Mouse (Mus musculus): Measurements from ENCODE around the gene Svep1.

DNA sequence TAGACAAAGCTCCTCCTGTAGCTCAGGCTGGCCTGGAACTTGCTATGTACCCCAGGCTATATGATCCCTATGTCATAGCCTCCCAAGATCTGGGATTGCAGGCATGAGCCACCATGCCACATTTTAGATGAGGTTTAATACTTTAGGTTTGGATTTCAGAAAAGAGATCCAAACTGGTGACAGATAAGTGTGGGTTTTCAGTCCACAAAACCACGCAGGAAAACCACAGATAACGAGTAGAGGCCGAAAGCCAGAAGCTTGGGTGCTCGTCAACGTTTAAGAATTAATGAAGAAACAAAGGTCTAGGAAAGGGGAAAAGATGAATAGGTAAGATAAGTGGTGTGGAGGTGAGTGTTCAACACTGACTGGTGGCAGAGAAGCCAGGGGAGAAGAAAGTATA, 79.6 kb downstream of the Svep1 start:
- TF ChIP-seq POLR2A (IDR thresholded peaks at IDR 0.05; ENCODE audit: extremely low read depth, insufficient read depth, low read length) = no peak
- no peak for TF ChIP-seq CTCF (IDR thresholded peaks at IDR 0.05; ENCODE audit: low read depth, low read length)
